Mouse (Mus musculus) C2C12 (cell line): ENCODE data around the gene Krtap10-4.

Source experiments
- CEBPB ChIP-seq: IDR thresholded peaks from one replicate; pipeline ENCODE4 v1.6.1; 2011; ENCODE audit warnings: low read depth, mild to moderate bottlenecking, control low read depth, moderate library complexity
- CTCF ChIP-seq: IDR thresholded peaks from one replicate; pipeline ENCODE4 v1.5.1; 2011; ENCODE audit not compliant: control insufficient read depth, insufficient read depth, insufficient read length
- FOSL1 ChIP-seq: IDR thresholded peaks from one replicate; pipeline ENCODE4 v1.8.0; 2011; ENCODE audit warnings: mild to moderate bottlenecking, low read length; ENCODE audit not compliant: poor library complexity, insufficient read depth, severe bottlenecking
- MAX ChIP-seq: IDR thresholded peaks from one replicate; pipeline ENCODE4 v1.6.1; 2011; ENCODE audit warnings: mild to moderate bottlenecking, control low read depth
- MYOD1 ChIP-seq: IDR thresholded peaks from one replicate; pipeline ENCODE4 v1.6.1; 2011; ENCODE audit warnings: low read depth; ENCODE audit not compliant: control insufficient read depth, insufficient read length
- MYOG ChIP-seq: IDR thresholded peaks from one replicate; pipeline ENCODE4 v1.6.1; 2011; ENCODE audit not compliant: control insufficient read depth, insufficient read length; ENCODE audit errors: extremely low read depth
- USF1 ChIP-seq: IDR thresholded peaks from one replicate; pipeline ENCODE4 v1.6.1; 2011; ENCODE audit warnings: low read depth, mild to moderate bottlenecking, control low read depth, moderate library complexity

GRCm38 (mm10) chr10:77826951-77827350, at the start of gene Krtap10-4:
- TF ChIP-seq CTCF (no peak), CEBPB (no peak), MAX (no peak), USF1 (no peak), MYOD1 (no peak), MYOG (no peak), FOSL1 (no peak)
